Mouse (Mus musculus): ENCODE data around the gene Mtss1l. TPM values are rescaled to one million over a fixed set of nuclear protein-coding genes. Genes with fewer than 3 reads are reported as not detected.

Mtss1l gene
- 1 to 10 TPM in 19 of 26 experiments, under 1 TPM in 7; 0.33 to 4.7 (median 1.8) TPM for total RNA-seq (2018; cell fraction: chromatin; rRNA removed)
- under 1 TPM; 0.04 to 0.31 (median 0.15) TPM for total RNA-seq (2018; cell fraction: cytosol; rRNA removed)
- 1 to 10 TPM in 16 of 26 experiments, under 1 TPM in 10; 0.06 to 5.9 (median 1.1) TPM for total RNA-seq (2018; cell fraction: nucleus; rRNA removed)
- 0.18 to 0.34 TPM (median 0.19 TPM) in 3 replicates for polyA plus RNA-seq (2018)

GRCm38 (mm10) chr8:110720685-110721598 is at the start of gene Mtss1l:
Gene Mtss1l (plus strand): TSS chr8:110721476.
- H3K4me3 ChIP-seq (ENCODE audit: inconsistent target), result no peak within 1 kb of the TSS
- H3K79me2 ChIP-seq (ENCODE audit: inconsistent target), result no peaks in the 10 kb centered on the region
- no peak within 1 kb of the TSS for H3K27ac ChIP-seq
- WGBS (ENCODE audit: missing documents), result 12% methylated on average over 75 of the region's 75 CpGs
- no peaks in the 10 kb centered on the region for H3K36me3 ChIP-seq (ENCODE audit: inconsistent target)

DNA sequence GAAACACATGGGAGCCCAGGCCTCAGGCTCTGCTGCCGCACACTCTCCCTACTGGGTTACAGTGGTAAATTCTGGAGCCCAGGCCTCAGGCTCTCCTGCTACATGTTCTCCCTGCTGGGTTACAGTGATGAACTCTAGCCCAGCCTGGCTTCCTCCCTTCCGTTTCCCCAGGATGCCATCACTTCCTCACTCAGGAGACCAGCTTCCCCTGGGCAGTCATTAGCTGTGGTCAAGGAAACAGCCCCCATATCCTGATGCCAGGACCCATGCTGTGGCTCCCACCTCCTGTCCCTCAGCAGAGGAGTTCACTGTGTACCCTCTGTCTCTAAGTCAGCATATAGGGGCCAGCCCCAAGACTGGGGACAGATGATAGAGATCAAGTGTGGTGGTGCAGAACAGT is 49.1 kb upstream of the Mtss1l start:
- WGBS (ENCODE audit: missing documents), result 73% methylated on average over 2 of the region's 2 CpGs
- Histone ChIP-seq H3K36me3 (ENCODE audit: inconsistent target) (peaks cover 63% of the 10 kb centered on the region), H3K27ac (no peak overlapping the region), H3K79me2 (ENCODE audit: inconsistent target) (no peaks in the 10 kb centered on the region), H3K4me3 (ENCODE audit: inconsistent target) (no peak overlapping the region)

DNA sequence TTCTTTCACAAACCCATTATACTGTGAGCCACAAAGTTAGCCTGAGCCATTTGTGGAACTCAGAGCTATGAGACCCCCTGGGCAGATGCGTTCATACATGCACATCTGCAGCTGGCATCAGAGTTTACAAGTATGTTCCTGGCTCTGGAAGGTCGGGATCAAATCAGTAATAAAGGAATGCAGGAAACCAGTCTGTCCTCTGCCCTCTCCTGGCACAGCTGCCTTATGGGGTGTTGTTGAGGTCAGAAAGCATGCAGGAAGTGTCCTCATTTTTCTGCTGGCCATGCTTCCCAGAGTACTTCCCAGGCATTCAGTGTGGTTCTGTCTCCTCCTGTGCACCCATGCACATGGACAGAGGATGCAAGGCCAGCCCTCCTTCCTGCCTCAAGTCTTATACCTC is 48.1 kb upstream of the Mtss1l start:
- 91% methylated on average over 2 of the region's 2 CpGs for WGBS (ENCODE audit: missing documents)
- H3K27ac ChIP-seq, result no peak overlapping the region

DNA sequence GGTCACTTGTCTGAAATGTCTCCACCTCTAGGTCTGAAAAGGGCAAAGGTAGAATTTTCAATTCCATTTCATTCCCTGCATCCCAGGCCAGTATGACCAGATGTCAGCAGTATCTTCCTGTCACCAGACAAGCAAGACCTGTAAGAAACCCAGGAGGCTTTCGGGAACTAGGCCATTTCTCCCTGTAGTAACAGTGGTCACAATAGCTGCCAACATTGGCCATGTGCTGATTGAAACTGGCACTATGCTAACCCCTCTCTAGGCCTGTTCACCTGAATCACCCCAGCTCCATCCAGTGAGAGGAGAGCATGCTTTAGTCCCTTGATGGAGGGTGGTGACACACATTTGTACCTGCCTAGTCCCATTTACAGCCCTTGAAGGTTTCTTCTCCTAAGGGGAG is 46.7 kb upstream of the Mtss1l start:
- WGBS (ENCODE audit: missing documents), result 100% methylated on average over 1 of the region's 1 CpGs
- peaks cover 86% of the 10 kb centered on the region for H3K36me3 ChIP-seq (ENCODE audit: inconsistent target)
- H3K27ac ChIP-seq, result no peak overlapping the region
- no peaks in the 10 kb centered on the region for H3K79me2 ChIP-seq (ENCODE audit: inconsistent target)
- no peak overlapping the region for H3K4me3 ChIP-seq (ENCODE audit: inconsistent target)

More for the DNA sequence above, 48.1 kb upstream of the Mtss1l start:
- no peak overlapping the region for H3K4me3 ChIP-seq (ENCODE audit: inconsistent target)
- peaks cover 73% of the 10 kb centered on the region for H3K36me3 ChIP-seq (ENCODE audit: inconsistent target)
- H3K79me2 ChIP-seq (ENCODE audit: inconsistent target), result no peaks in the 10 kb centered on the region

DNA sequence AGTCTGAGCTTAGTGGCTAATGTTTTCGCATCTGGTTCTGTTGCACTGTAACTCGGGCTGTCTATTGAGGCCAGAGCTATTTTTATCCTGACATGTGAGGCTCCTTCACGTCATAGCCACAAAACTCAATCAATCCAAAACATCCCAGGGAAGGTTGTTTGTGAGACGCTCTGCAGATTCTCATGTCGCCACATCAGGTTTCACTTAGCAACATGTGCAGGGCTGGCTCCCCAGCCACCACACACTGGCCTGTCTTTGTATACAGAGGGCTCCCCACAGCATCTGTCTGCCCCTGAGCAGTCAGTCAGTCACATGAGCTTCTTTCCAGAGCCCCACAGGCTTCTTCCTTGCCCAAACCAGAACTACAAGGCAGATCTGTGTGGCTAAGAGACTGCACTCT is 44.6 kb upstream of the Mtss1l start:
- Histone ChIP-seq H3K36me3 (ENCODE audit: inconsistent target) (peaks cover 73% of the 10 kb centered on the region), H3K27ac (no peak overlapping the region), H3K4me3 (ENCODE audit: inconsistent target) (no peak overlapping the region), H3K79me2 (ENCODE audit: inconsistent target) (no peaks in the 10 kb centered on the region)
- WGBS (ENCODE audit: missing documents), result 95% methylated on average over 5 of the region's 5 CpGs

DNA sequence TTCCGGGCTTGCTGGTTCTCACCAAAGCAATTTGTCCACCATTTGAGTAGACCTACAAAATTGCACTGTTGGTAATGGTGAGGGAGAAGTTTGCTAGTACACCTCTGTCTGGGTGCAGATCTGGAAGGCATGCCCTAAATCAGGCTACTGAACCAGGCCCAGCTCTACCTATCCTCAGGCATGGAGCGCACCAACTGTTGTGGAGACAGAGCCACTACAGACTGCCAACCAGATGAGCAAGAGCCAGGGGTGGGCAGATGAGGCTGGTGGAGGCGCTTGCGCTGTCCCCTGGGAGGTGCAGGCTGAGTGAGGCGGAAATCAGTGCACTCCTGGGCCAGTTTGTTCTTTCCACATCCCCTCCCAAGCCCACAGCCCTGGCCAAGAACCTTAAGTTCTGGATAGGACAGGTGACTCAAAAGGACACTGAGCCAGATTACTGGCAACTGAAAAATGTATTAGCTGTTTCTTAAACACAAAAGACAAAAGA is 44.1 kb upstream of the Mtss1l start:
- no peak overlapping the region for H3K27ac ChIP-seq
- no peak overlapping the region for H3K4me3 ChIP-seq (ENCODE audit: inconsistent target)
- H3K36me3 ChIP-seq (ENCODE audit: inconsistent target), result peaks cover 68% of the 10 kb centered on the region
- WGBS (ENCODE audit: missing documents), result 98% methylated on average over 5 of the region's 5 CpGs
- H3K79me2 ChIP-seq (ENCODE audit: inconsistent target), result no peaks in the 10 kb centered on the region

DNA sequence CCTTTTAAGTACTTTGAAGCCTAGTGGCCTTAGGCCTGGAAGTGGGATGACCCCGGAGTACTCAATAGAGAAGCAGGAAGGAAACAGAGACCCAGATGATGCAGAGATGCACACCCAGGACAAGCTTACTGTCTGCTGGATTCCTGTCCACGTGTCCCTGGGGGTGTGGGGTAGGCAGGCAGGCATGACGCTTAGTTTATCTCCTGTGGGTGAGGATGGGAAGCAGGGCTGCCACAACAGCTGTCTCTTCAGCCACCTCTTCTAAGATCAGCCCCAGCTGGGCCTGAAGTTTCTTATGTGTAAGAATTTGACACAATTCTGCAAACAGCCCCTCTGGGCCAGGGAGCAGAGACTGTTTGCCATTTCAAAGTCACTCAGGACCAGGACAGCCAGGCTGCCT is 42.3 kb upstream of the Mtss1l start:
- H3K27ac ChIP-seq, result no peak overlapping the region
- 85% methylated on average over 2 of the region's 3 CpGs for WGBS (ENCODE audit: missing documents)
- H3K79me2 ChIP-seq (ENCODE audit: inconsistent target), result no peaks in the 10 kb centered on the region
- peaks cover 72% of the 10 kb centered on the region for H3K36me3 ChIP-seq (ENCODE audit: inconsistent target)
- no peak overlapping the region for H3K4me3 ChIP-seq (ENCODE audit: inconsistent target)

GRCm38 (mm10) chr8:110687726-110688125 is 33.5 kb upstream of the Mtss1l start:
- Histone ChIP-seq H3K36me3 (ENCODE audit: inconsistent target) (peaks cover 77% of the 10 kb centered on the region), H3K79me2 (ENCODE audit: inconsistent target) (no peaks in the 10 kb centered on the region), H3K4me3 (ENCODE audit: inconsistent target) (no peak overlapping the region), H3K27ac (no peak overlapping the region)
- WGBS (ENCODE audit: missing documents), result 84% methylated on average over 5 of the region's 5 CpGs

- no peak overlapping the region for H3K27ac ChIP-seq
These were observed 31.3 kb upstream of the Mtss1l start for GRCm38 (mm10) chr8:110689961-110690360.

DNA sequence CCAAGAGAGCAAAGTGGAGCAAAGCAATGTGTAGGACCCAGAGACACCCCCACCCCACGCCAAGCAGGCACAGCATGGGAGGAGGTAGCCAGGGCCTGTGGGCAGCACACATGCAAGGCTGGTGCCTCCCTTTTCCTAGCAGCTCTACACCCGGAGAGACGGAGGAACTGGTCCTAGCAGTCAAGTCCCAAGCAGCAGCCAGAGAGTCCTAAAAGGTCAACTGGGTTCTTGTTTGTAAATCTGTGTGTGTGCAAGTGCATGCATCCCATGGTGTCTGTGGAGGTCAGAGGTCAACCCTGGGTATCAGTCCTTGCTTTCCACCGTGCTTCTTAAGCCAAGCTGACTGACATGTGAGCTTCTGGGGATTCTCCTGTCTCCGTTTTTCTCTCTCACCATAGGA is 27.1 kb upstream of the Mtss1l start:
- no peak overlapping the region for H3K4me3 ChIP-seq (ENCODE audit: inconsistent target)
- H3K36me3 ChIP-seq (ENCODE audit: inconsistent target), result peaks cover 61% of the 10 kb centered on the region; the same call in 1 of the 2 replicates
- 91% methylated on average over 5 of the region's 5 CpGs for WGBS (ENCODE audit: missing documents)

More at GRCm38 (mm10) chr8:110689961-110690360, 31.3 kb upstream of the Mtss1l start:
- WGBS (ENCODE audit: missing documents), result 91% methylated on average over 8 of the region's 9 CpGs
- Histone ChIP-seq H3K4me3 (ENCODE audit: inconsistent target) (no peak overlapping the region), H3K36me3 (ENCODE audit: inconsistent target) (peaks cover 74% of the 10 kb centered on the region), H3K79me2 (ENCODE audit: inconsistent target) (no peaks in the 10 kb centered on the region)

GRCm38 (mm10) chr8:110694826-110695225 is 26.4 kb upstream of the Mtss1l start:
- Histone ChIP-seq H3K36me3 (ENCODE audit: inconsistent target) (peaks cover 60% of the 10 kb centered on the region; the same call in 1 of the 2 replicates), H3K4me3 (ENCODE audit: inconsistent target) (no peak overlapping the region), H3K79me2 (ENCODE audit: inconsistent target) (no peaks in the 10 kb centered on the region), H3K27ac (no peak overlapping the region)
- 92% methylated on average over 4 of the region's 4 CpGs for whole genome bisulfite sequencing (ENCODE audit: missing documents)

More for the DNA sequence above, 27.1 kb upstream of the Mtss1l start:
- no peak overlapping the region for H3K27ac ChIP-seq
- no peaks in the 10 kb centered on the region for H3K79me2 ChIP-seq (ENCODE audit: inconsistent target)

GRCm38 (mm10) chr8:110695431-110695830 is 25.8 kb upstream of the Mtss1l start:
- H3K27ac ChIP-seq, result no peak overlapping the region
- WGBS (ENCODE audit: missing documents), result 93% methylated on average over 5 of the region's 5 CpGs
- H3K36me3 ChIP-seq (ENCODE audit: inconsistent target), result peaks cover 57% of the 10 kb centered on the region; the same call in 1 of the 2 replicates
- H3K4me3 ChIP-seq (ENCODE audit: inconsistent target), result no peak overlapping the region
- H3K79me2 ChIP-seq (ENCODE audit: inconsistent target), result no peaks in the 10 kb centered on the region

- 95% methylated on average over 4 of the region's 4 CpGs for WGBS (ENCODE audit: missing documents)
- H3K79me2 ChIP-seq (ENCODE audit: inconsistent target), result no peaks in the 10 kb centered on the region
- H3K36me3 ChIP-seq (ENCODE audit: inconsistent target), result peaks cover 51% of the 10 kb centered on the region; the same call in 1 of the 2 replicates
- H3K27ac ChIP-seq, result no peak overlapping the region
- H3K4me3 ChIP-seq (ENCODE audit: inconsistent target), result no peak overlapping the region
These were observed 25.2 kb upstream of the Mtss1l start for GRCm38 (mm10) chr8:110696051-110696450.

DNA sequence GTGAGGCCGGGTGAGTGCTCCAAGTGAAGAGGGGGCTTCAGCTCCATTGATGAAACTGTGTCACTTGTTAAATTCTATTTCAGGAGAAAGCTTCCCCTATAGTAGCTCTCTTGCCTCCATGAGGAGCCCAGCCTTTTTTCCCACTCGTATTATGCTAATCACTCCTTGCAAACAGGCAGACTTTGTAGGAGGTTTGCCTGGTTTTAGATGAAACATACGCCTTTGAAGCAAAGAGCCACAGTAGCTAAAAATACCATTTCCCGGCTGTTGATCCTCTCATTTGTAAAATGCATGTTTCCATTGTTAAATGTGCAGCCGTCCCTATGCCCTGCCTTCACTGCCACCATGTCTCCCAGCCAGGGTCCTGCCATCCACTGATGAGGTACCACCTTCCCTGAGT is 23.7 kb upstream of the Mtss1l start:
- Histone ChIP-seq H3K36me3 (ENCODE audit: inconsistent target) (peaks cover 57% of the 10 kb centered on the region; the same call in 1 of the 2 replicates), H3K27ac (no peak overlapping the region), H3K79me2 (ENCODE audit: inconsistent target) (no peaks in the 10 kb centered on the region), H3K4me3 (ENCODE audit: inconsistent target) (no peak overlapping the region)
- WGBS (ENCODE audit: missing documents), result 95% methylated on average over 5 of the region's 5 CpGs

DNA sequence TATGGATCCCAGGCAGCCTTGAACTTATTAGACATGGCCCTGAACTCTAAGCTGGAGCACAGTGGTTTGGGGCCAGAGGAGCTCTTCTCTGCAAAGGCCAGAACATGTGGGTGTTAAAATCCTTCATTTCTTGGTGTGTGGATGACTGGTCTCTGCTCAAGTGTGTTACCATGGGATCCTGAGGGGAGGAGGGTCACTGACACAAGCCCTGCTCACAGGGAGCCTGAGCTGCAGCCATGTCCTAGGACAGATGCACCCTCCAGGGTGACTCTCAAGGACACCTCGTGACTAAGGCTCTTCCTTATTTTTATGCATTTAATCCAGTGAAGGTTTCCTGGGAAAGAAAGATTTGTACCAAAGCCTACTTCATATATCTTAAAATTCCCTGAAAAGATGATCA is 23.2 kb upstream of the Mtss1l start:
- H3K4me3 ChIP-seq (ENCODE audit: inconsistent target), result no peak overlapping the region
- peaks cover 55% of the 10 kb centered on the region; the same call in 1 of the 2 replicates for H3K36me3 ChIP-seq (ENCODE audit: inconsistent target)
- 100% methylated on average over 1 of the region's 1 CpGs for WGBS (ENCODE audit: missing documents)
- H3K79me2 ChIP-seq (ENCODE audit: inconsistent target), result no peaks in the 10 kb centered on the region
- H3K27ac ChIP-seq, result no peak overlapping the region
